Mouse (Mus musculus) forebrain, embryonic 16.5 days (tissue): ENCODE results near the gene Arhgef3. TPM values are rescaled to one million over a fixed set of nuclear protein-coding genes. Genes with fewer than 3 reads are reported as not detected.

Experiments
- ATAC-seq: fragments of 200-750 bp; cut with Nextera tagmentation; 2 replicates; pipeline ENCODE4 v1.8.0; 2017; ENCODE audit warnings: mild to moderate bottlenecking, moderate library complexity
- H3K27ac ChIP-seq: fragments of 300-500 bp; sonication (generic); 2 replicates; pipeline ENCODE4 v1.5.1; 2014; ENCODE audit warnings: low read length, control low read depth
- H3K27me3 ChIP-seq: fragments of 300-500 bp; sonication (generic); replicated peaks from 2 replicates; pipeline ENCODE4 v1.6.1; 2014; ENCODE audit warnings: low read length; ENCODE audit not compliant: control insufficient read depth, insufficient read depth
- H3K36me3 ChIP-seq: fragments of 300-500 bp; sonication (generic); 2 replicates; pipeline ENCODE4 v1.6.1; 2014; ENCODE audit not compliant: control insufficient read depth, insufficient read depth
- H3K4me1 ChIP-seq: fragments of 300-500 bp; sonication (generic); replicated peaks from 2 replicates; pipeline ENCODE4 v1.6.1; 2014; ENCODE audit warnings: low read length; ENCODE audit not compliant: control insufficient read depth, insufficient read depth
- H3K4me2 ChIP-seq: fragments of 300-500 bp; sonication (generic); 2 replicates; pipeline ENCODE4 v1.6.1; 2014; ENCODE audit warnings: mild to moderate bottlenecking, low read length, control low read depth
- H3K4me3 ChIP-seq: fragments of 300-500 bp; sonication (generic); replicated peaks from 2 replicates; pipeline ENCODE4 v1.5.1; 2014; ENCODE audit warnings: mild to moderate bottlenecking, low read length, control low read depth
- H3K9ac ChIP-seq: fragments of 300-500 bp; sonication (generic); replicated peaks from 2 replicates; pipeline ENCODE4 v1.6.1; 2014; ENCODE audit warnings: low read depth, low read length, control low read depth
- H3K9me3 ChIP-seq: fragments of 300-500 bp; sonication (generic); 2 replicates; pipeline ENCODE4 v1.6.1; 2016; ENCODE audit warnings: low read length; ENCODE audit not compliant: control insufficient read depth
- WGBS: fragments of 180-500 bp; shearing (Covaris S2); extraction: QIAGEN DNeasy Blood & Tissue Kit; methylation state at CpG from one replicate; pipeline ENCODE4 v1.1.7; 2014; 5-methylcytosine and 5-hydroxymethylcytosine counted together
- polyA plus RNA-seq: library from polyadenylated mRNA; unstranded; fragments of >200 nt; fragmentation: Nextera tagmentation; extraction: Ambion mirVana; gene quantifications from 2 replicates; pipeline ENCODE4 v1.2.1, GENCODE M21; 2015

Arhgef3 gene
- polyA plus RNA-seq, 1 experiment from 2014 or later, result 5.1 TPM

DNA sequence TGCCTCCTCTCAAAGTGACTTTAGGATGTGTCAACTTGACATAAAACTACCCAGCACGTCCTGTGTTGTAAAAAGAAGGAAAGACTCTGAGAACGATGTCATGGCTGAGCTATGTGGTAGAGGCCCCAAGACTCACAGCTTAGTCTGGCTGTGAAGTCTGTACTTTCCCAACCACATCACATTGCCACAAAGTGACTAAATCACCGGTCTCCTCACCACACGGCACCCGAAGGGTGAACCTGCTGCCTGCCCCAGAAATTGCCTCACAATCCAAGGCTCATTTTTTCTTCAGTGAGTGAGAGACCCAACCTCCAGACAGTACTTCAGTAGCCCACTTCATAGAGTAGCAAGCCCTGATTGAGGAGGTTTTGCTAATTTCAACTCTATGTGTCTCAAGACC lies 226.8 kb downstream of the Arhgef3 start:
- Histone ChIP-seq H3K9me3 (no peaks in the 10 kb centered on the region), H3K36me3 (no peaks in the 10 kb centered on the region), H3K27ac (no peak overlapping the region), H3K27me3 (peaks cover 7% of the 10 kb centered on the region), H3K9ac (no peak overlapping the region), H3K4me1 (peaks cover 3% of the 10 kb centered on the region), H3K4me2 (no peak overlapping the region), H3K4me3 (no peak overlapping the region)
- WGBS, result 86% methylated on average over 5 of the region's 5 CpGs
- no peak for ATAC-seq

DNA sequence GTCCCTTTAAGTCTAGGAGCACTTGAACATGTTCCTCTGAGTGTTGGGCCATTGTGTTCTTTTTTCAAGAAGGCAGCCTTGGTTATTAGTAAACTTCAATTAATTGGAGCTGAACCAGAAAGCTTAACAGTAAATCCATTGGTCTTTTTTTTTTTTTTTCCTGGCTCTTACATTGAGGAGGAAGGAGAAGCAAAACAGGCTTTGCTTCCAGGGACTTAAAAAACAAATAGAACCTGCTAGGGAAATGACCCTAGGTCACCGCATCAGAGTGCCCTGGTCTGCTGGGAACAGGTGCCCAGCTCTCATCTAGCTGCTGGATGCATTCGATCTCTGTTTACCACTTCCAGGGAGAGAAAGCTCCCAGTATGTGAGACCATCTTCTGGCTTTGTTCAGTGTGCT lies 227.8 kb downstream of the Arhgef3 start:
- Histone ChIP-seq H3K4me1 (no peaks in the 10 kb centered on the region), H3K27me3 (peaks cover 2% of the 10 kb centered on the region), H3K4me2 (no peak overlapping the region), H3K36me3 (no peaks in the 10 kb centered on the region), H3K9ac (no peak overlapping the region), H3K4me3 (no peak overlapping the region), H3K9me3 (no peaks in the 10 kb centered on the region), H3K27ac (no peak overlapping the region)
- 68% methylated on average over 2 of the region's 2 CpGs for WGBS
- ATAC-seq, result no peak

DNA sequence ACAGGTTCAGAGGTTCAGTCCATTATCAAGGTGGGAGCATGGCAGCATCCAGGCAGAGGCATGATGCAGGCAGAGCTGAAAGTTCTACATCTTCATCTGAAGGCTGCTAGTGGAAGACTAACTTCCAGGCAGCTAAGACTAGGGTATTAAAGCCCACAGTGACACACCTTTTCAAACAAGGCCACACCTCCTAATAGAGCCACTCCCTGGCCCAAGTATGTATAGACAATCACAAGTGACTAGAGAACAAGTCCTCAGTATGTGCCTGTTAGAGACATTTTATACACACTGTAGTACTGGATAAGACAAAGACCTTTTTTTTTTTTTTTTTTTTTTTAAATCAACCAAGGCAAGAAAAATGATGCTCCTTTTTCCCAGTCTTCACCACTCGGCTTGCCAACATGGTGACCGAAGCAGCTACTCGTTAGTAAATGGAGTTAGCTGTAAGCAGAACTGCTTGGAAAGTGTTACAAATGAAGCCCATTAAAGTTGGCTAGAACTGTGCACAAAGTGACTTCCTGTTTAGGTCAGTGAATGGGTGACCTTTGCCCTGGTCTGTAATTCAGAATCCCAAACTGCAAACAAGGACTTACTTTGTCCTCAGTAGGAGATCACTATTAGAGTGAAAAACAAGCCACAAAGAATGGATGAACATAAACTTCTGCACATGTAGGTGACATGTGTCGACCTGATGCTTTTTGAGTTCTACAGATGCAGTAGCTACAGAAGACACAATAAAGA lies 229.7 kb downstream of the Arhgef3 start:
- H3K36me3 ChIP-seq, result no peaks in the 10 kb centered on the region
- no peaks in the 10 kb centered on the region for H3K9me3 ChIP-seq
- no peak overlapping the region for H3K27ac ChIP-seq
- ATAC-seq, result no peak
- no peaks in the 10 kb centered on the region for H3K27me3 ChIP-seq
- H3K9ac ChIP-seq, result no peak overlapping the region
- 58% methylated on average over 4 of the region's 4 CpGs for WGBS
- no peak overlapping the region for H3K4me2 ChIP-seq
- no peak overlapping the region for H3K4me3 ChIP-seq
- no peaks in the 10 kb centered on the region for H3K4me1 ChIP-seq

DNA sequence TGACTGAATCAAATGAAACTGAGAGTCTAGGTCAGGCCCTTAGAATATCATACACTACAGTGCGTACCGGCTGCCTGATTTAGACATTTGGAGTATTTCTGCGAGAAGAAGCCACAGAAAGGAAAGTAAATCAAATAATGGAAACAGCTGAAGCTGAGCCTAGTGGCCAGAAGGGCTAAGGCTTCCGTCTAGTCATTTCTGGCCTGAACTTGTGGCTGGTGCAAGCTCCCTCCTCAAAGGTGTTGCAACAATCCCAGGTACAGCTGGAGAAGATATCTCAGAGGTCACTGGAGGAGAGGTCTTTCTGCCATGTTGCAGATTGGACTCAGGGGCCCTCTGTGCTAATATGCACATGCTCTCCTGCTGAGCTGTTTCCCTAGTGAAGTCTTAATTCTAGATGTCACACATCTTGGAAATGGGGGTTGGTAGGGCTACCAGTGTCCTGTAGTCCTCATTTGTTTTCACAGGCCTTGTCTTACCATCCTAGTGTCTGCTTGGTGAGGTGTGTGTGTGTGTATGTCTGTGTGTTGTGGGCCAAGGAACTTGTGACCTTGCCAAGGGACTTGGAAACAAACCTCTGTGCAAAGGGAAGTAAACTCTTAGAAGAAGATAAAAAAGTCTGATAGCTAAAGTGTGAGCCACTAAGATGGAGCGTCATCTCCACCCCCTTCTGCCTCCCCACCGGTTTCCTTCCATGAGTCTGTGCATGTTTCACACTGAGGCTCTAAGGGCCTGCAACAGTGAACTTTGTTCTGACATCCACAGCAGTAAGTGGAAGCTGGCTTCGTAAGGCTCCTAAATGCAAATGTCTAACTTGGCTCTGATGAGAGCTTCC lies 230.6 kb downstream of the Arhgef3 start:
- no peak for ATAC-seq
- Histone ChIP-seq H3K9ac (no peak overlapping the region), H3K4me1 (no peaks in the 10 kb centered on the region), H3K27ac (no peak overlapping the region), H3K4me2 (no peak overlapping the region), H3K4me3 (no peak overlapping the region), H3K27me3 (no peaks in the 10 kb centered on the region), H3K36me3 (no peaks in the 10 kb centered on the region), H3K9me3 (no peaks in the 10 kb centered on the region)
- 91% methylated on average over 7 of the region's 7 CpGs for WGBS

DNA sequence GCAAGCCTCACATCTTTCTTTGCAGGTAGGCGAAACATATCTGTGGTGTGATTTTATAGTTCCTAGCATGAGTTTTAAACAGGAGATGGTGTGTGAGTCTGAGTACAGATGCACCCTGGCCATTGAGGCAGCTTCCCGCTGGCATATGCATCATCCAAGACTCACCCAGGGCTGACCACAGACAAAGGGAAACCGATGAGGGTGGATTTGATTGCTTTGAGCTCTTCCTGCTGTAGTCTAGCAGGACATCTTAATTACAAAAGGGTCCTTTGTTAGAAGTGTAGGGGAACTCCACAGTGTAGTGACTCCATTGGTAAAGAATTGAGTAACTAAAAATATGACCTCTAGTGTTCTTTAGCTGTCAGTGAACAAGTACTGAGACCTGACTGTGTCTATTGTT lies 232.5 kb downstream of the Arhgef3 start:
- Histone ChIP-seq H3K4me1 (no peaks in the 10 kb centered on the region), H3K4me2 (no peak overlapping the region), H3K36me3 (no peaks in the 10 kb centered on the region), H3K27me3 (no peaks in the 10 kb centered on the region), H3K9me3 (no peaks in the 10 kb centered on the region), H3K27ac (no peak overlapping the region), H3K4me3 (no peak overlapping the region), H3K9ac (no peak overlapping the region)
- no peak for ATAC-seq
- WGBS, result 55% methylated on average over 3 of the region's 3 CpGs

DNA sequence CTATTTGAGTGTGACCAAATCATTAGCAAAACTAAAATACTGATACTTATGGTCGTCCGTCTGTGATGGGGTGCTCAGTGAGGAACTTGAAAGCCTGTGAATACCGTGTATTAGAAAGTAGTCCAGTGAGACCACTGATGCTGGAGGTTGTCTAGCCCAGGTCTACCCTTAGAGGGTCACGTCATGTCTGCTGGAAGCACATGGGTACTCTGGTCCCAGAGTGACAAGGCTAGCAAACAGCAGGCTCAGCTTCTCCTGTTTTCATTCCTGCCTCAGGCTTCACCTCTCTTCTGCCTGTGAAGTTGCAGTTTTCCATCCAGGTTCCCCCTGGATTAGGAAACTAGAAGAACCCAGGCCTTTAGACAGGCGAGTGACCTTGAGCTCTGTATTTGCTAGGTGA lies 233.0 kb downstream of the Arhgef3 start:
- H3K9ac ChIP-seq, result no peak overlapping the region
- no peak for ATAC-seq
- no peaks in the 10 kb centered on the region for H3K9me3 ChIP-seq
- H3K27ac ChIP-seq, result no peak overlapping the region
- no peaks in the 10 kb centered on the region for H3K27me3 ChIP-seq
- H3K4me3 ChIP-seq, result no peak overlapping the region
- H3K4me2 ChIP-seq, result no peak overlapping the region
- WGBS, result 69% methylated on average over 5 of the region's 5 CpGs
- H3K4me1 ChIP-seq, result no peaks in the 10 kb centered on the region
- no peaks in the 10 kb centered on the region for H3K36me3 ChIP-seq

DNA sequence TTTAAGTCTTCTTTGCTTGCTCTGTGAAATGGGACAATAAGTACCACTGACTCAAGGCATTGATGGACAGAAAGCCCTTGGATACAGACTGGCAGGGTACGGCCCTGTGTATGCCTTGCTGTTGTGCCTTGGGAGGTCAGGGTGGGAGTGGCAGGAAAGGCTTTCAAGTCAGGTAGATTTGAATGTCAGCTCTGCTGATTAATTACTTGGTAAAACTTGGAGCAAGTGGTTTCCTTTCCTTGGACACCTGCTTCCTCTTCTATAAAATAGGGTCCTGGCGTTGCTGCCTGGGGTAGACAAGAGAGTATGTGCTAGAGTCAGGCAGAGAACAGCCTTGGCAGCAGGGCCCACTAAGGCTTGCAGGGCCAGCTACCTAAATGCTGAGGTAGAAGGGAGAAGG lies 233.4 kb downstream of the Arhgef3 start:
- no peak for ATAC-seq
- H3K9me3 ChIP-seq, result no peaks in the 10 kb centered on the region
- no peak overlapping the region for H3K4me2 ChIP-seq
- no peaks in the 10 kb centered on the region for H3K27me3 ChIP-seq
- no peaks in the 10 kb centered on the region for H3K36me3 ChIP-seq
- no peak overlapping the region for H3K4me3 ChIP-seq
- H3K9ac ChIP-seq, result no peak overlapping the region
- WGBS, result 86% methylated on average over 2 of the region's 2 CpGs
- no peaks in the 10 kb centered on the region for H3K4me1 ChIP-seq
- H3K27ac ChIP-seq, result no peak overlapping the region

DNA sequence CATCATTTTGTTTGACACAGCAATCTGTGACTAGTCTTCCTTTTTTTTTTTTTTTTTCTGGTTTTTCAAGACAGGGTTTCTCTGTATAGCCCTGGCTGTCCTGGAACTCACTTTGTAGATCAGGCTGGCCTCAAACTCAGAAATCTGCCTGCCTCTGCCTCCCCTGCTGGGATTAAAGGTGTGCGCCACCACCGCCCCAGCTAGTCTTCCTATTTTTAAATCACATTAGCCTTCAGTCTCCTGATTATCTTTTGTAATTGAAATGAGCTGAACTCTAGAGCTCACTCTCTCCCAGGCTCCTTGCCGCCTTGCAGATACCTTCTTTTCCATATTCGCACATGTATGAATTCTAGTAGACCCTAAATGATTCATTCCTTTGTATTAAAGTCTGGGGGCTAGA lies 234.0 kb downstream of the Arhgef3 start:
- Histone ChIP-seq H3K36me3 (no peaks in the 10 kb centered on the region), H3K9me3 (no peaks in the 10 kb centered on the region), H3K27me3 (no peaks in the 10 kb centered on the region), H3K4me2 (no peak overlapping the region), H3K9ac (no peak overlapping the region), H3K4me3 (no peak overlapping the region), H3K27ac (no peak overlapping the region), H3K4me1 (no peaks in the 10 kb centered on the region)
- 78% methylated on average over 4 of the region's 4 CpGs for WGBS
- no peak for ATAC-seq

DNA sequence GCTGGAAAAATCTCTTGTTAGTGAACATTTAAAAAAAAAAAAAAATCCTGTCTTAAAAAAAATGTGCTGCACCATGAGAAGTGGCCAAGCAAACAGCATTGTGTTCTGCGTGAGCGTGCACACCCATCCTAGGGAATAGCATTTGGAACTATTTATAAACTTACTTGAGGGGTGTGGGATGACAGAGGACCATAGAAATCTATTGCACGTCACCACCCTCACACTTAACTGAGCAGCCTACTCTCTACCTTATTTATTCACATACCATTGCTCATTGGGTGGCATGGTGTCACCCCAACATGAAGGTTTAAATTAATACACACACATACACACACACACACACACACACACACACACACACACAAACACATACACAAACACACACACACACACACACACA lies 234.4 kb downstream of the Arhgef3 start:
- H3K9me3 ChIP-seq, result no peaks in the 10 kb centered on the region
- no peak overlapping the region for H3K4me2 ChIP-seq
- no peaks in the 10 kb centered on the region for H3K36me3 ChIP-seq
- H3K9ac ChIP-seq, result no peak overlapping the region
- no peaks in the 10 kb centered on the region for H3K27me3 ChIP-seq
- H3K27ac ChIP-seq, result no peak overlapping the region
- ATAC-seq, result no peak
- 96% methylated on average over 3 of the region's 3 CpGs for WGBS
- no peak overlapping the region for H3K4me3 ChIP-seq
- H3K4me1 ChIP-seq, result no peaks in the 10 kb centered on the region
